Mouse (Mus musculus): Measurements from ENCODE around the gene Msantd3. TPM values are rescaled to one million over a fixed set of nuclear protein-coding genes. Genes with fewer than 3 reads are reported as not detected.

Gene Msantd3
- total and polyA plus RNA-seq, 2 experiments from 2014 or later, result 36.3 to 52.9 TPM

GRCm38 (mm10) chr4:48536275-48536674, 3.5 kb upstream of the Msantd3 start:
- Histone ChIP-seq H3K9ac (no peak overlapping the region), H3K36me3 (ENCODE audit: insufficient read depth) (no peaks in the 10 kb centered on the region), H3K4me2 (ENCODE audit: low read depth) (no peak overlapping the region), H3K4me3 (ENCODE audit: low read depth, low read length) (no peak overlapping the region), H3K27ac (ENCODE audit: low read depth, low read length) (no peak overlapping the region), H3K27me3 (ENCODE audit: insufficient read depth, low read length) (no peaks in the 10 kb centered on the region), H3K9me3 (ENCODE audit: low read length) (no peaks in the 10 kb centered on the region), H3K4me1 (ENCODE audit: insufficient read depth) (0 out of 2 replicates have a peak, but pooled peaks cover 2% of the 10 kb centered on the region)
- 83% methylated on average over 5 of the region's 5 CpGs for WGBS
- ATAC-seq (no peak), DNase-seq (no peak)
- no peak for TF ChIP-seq CTCF (IDR thresholded peaks at IDR 0.05; ENCODE audit: low read depth)

DNA sequence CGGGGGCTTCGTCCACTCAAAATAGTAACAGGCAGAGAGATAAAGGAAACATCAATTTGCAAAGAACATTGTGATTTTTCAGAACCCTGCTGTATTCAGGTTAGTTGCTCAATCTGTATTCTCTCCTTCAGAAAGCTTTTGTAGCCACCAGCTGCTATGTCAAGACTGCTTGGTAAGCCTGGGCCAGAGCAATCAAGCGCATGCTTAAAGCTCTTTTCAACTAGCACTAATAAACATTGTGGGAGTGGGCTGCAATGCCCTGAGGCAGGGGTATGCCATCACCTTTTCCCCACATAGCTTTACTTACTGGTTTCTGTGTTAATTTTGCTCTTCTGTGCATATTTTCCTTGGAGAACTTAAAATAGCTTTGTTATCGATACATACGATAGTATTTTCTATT, 2.7 kb upstream of the Msantd3 start:
- Histone ChIP-seq H3K36me3 (ENCODE audit: insufficient read depth) (no peaks in the 10 kb centered on the region), H3K9ac (no peak overlapping the region), H3K27me3 (ENCODE audit: insufficient read depth, low read length) (no peaks in the 10 kb centered on the region), H3K4me1 (ENCODE audit: insufficient read depth) (peaks cover 9% of the 10 kb centered on the region), H3K9me3 (ENCODE audit: low read length) (no peaks in the 10 kb centered on the region), H3K4me2 (ENCODE audit: low read depth) (no peak overlapping the region), H3K27ac (ENCODE audit: low read depth, low read length) (no peak overlapping the region), H3K4me3 (ENCODE audit: low read depth, low read length) (no peak overlapping the region)
- no peak for DNase-seq
- ATAC-seq, result no peak
- TF ChIP-seq CTCF (IDR thresholded peaks at IDR 0.05; ENCODE audit: low read depth), result no peak
- WGBS, result 53% methylated on average over 5 of the region's 5 CpGs

DNA sequence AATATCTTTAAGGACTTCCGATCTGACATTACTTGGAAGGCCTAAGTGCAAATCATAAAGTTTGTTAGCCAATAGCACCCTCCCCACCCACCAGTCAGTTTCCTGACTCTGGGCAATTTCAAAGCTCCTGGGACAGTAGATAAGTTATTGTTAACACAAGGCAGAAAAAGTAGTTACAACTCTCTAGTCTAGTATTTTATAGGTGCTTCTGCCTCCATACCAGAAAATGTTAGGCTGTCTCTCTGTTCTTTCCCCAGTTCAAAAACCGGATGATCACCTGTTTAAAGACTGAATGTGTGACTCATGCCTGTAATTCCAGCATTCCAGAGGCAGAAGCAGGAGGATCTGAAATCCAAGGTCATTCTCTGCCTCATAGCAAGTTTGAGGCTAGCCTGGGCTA, 1.2 kb upstream of the Msantd3 start:
- ATAC-seq, result no peak
- no peak for DNase-seq
- Histone ChIP-seq H3K4me1 (ENCODE audit: insufficient read depth) (peaks cover 19% of the 10 kb centered on the region), H3K9me3 (ENCODE audit: low read length) (no peaks in the 10 kb centered on the region), H3K4me3 (ENCODE audit: low read depth, low read length) (no peak overlapping the region), H3K9ac (no peak overlapping the region), H3K36me3 (ENCODE audit: insufficient read depth) (no peaks in the 10 kb centered on the region), H3K27me3 (ENCODE audit: insufficient read depth, low read length) (no peaks in the 10 kb centered on the region), H3K4me2 (ENCODE audit: low read depth) (no peak overlapping the region), H3K27ac (ENCODE audit: low read depth, low read length) (no peak overlapping the region)
- TF ChIP-seq CTCF (IDR thresholded peaks at IDR 0.05; ENCODE audit: low read depth), result no peak
- WGBS, result 91% methylated on average over 2 of the region's 2 CpGs

- no peaks in the 10 kb centered on the region for H3K9me3 ChIP-seq (ENCODE audit: low read length)
- peak; percentile 67 for ATAC-seq
- peak; percentile 70 for DNase-seq
- no peak for TF ChIP-seq CTCF (IDR thresholded peaks at IDR 0.05; ENCODE audit: low read depth)
- H3K4me3 ChIP-seq (ENCODE audit: low read depth, low read length), result peak overlapping the region; percentile 77
- WGBS, result 1% methylated on average over 32 of the region's 50 CpGs
- H3K27ac ChIP-seq (ENCODE audit: low read depth, low read length), result peak overlapping the region; percentile 89
- peak overlapping the region; percentile 85 for H3K4me2 ChIP-seq (ENCODE audit: low read depth)
- peak overlapping the region; percentile 91 for H3K9ac ChIP-seq
- H3K27me3 ChIP-seq (ENCODE audit: insufficient read depth, low read length), result no peaks in the 10 kb centered on the region
- no peaks in the 10 kb centered on the region for H3K36me3 ChIP-seq (ENCODE audit: insufficient read depth)
- peaks cover 21% of the 10 kb centered on the region for H3K4me1 ChIP-seq (ENCODE audit: insufficient read depth)
Observed at GRCm38 (mm10) chr4:48540576-48541111, 909 bp downstream of the Msantd3 start.

- Histone ChIP-seq H3K36me3 (ENCODE audit: insufficient read depth) (no peaks in the 10 kb centered on the region), H3K4me2 (ENCODE audit: low read depth) (peak overlapping the region; percentile 85), H3K9me3 (ENCODE audit: low read length) (no peaks in the 10 kb centered on the region), H3K4me1 (ENCODE audit: insufficient read depth) (peaks cover 30% of the 10 kb centered on the region), H3K4me3 (ENCODE audit: low read depth, low read length) (peak overlapping the region; percentile 77), H3K27me3 (ENCODE audit: insufficient read depth, low read length) (no peaks in the 10 kb centered on the region), H3K9ac (peak overlapping the region; percentile 91), H3K27ac (ENCODE audit: low read depth, low read length) (no peak overlapping the region)
- no peak for ATAC-seq
- DNase-seq, result no peak
- no peak for TF ChIP-seq CTCF (IDR thresholded peaks at IDR 0.05; ENCODE audit: low read depth)
- WGBS, result 4% methylated on average over 15 of the region's 15 CpGs
Observed at GRCm38 (mm10) chr4:48541526-48542250, 2.0 kb downstream of the Msantd3 start.

DNA sequence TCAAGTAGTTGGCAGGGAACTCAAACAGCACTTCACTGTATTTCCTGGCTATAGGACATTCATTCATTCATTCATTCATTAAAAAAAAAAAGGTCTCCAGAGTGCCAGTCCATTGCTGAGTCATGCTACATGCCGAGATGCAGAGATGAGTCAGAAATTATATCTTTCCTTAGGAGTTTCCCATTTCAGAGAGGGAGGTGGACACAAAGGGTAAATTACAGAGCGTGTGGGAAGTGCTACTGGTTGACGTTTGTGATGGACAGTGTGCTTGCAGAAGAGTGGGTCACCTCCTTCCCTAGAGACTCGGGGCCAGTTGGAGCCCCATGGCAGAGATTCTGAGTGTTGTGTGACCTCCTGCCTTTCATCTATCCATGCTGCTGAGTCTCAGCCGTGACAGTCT, 2.6 kb downstream of the Msantd3 start:
- Histone ChIP-seq H3K4me2 (ENCODE audit: low read depth) (peak overlapping the region; percentile 85), H3K27me3 (ENCODE audit: insufficient read depth, low read length) (no peaks in the 10 kb centered on the region), H3K9me3 (ENCODE audit: low read length) (no peaks in the 10 kb centered on the region), H3K9ac (no peak overlapping the region), H3K36me3 (ENCODE audit: insufficient read depth) (no peaks in the 10 kb centered on the region), H3K4me3 (ENCODE audit: low read depth, low read length) (no peak overlapping the region), H3K27ac (ENCODE audit: low read depth, low read length) (no peak overlapping the region), H3K4me1 (ENCODE audit: insufficient read depth) (peaks cover 32% of the 10 kb centered on the region)
- no peak for ATAC-seq
- no peak for DNase-seq
- WGBS, result 33% methylated on average over 5 of the region's 5 CpGs
- TF ChIP-seq CTCF (IDR thresholded peaks at IDR 0.05; ENCODE audit: low read depth), result no peak

DNA sequence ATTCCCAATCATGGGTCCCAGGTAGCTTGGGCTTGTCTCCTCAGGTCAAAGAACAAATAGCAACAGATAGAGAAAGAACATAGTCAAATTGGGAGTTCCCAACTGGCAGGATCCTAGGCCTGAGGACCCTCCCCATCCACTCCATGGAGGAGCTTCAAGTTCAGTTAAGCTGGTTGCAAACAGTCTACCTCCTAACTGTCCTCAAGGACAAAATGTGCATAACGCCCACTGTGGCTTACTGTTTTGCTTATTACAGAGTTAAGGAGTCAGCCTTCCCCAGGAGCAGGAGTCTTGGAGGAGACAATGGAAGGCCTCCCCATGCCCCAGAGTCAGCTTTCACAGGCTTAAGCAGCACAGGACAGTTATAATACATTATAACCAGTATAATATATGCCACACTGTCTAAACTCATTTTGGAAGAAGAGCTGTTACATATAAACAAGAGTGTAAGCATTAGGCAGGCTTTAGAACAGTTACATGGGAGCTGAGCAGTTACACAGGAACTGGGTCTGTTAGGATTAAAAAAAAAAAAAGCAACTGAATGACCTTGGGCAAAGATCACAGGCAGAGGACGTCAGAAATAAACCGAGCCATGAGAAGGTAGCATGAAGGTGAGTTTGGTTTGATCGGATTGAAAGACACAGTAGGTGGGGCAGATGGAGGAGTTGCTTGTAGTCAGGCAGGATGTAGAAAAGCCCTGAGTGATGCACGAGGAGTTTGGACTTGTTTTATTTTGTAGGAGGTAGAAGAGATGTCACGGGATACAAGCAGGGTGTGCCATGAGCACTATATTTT, 3.5 kb downstream of the Msantd3 start:
- ATAC-seq (no peak), DNase-seq (no peak)
- no peaks in the 10 kb centered on the region for H3K9me3 ChIP-seq (ENCODE audit: low read length)
- no peak overlapping the region for H3K9ac ChIP-seq
- no peaks in the 10 kb centered on the region for H3K27me3 ChIP-seq (ENCODE audit: insufficient read depth, low read length)
- peaks cover 37% of the 10 kb centered on the region for H3K4me1 ChIP-seq (ENCODE audit: insufficient read depth)
- no peak for TF ChIP-seq CTCF (IDR thresholded peaks at IDR 0.05; ENCODE audit: low read depth)
- H3K4me3 ChIP-seq (ENCODE audit: low read depth, low read length), result no peak overlapping the region
- H3K27ac ChIP-seq (ENCODE audit: low read depth, low read length), result no peak overlapping the region
- 68% methylated on average over 6 of the region's 6 CpGs for WGBS
- no peaks in the 10 kb centered on the region for H3K36me3 ChIP-seq (ENCODE audit: insufficient read depth)
- no peak overlapping the region for H3K4me2 ChIP-seq (ENCODE audit: low read depth)
